Mouse (Mus musculus): ENCODE measurements around the gene Emg1.

The Emg1 gene

DNA sequence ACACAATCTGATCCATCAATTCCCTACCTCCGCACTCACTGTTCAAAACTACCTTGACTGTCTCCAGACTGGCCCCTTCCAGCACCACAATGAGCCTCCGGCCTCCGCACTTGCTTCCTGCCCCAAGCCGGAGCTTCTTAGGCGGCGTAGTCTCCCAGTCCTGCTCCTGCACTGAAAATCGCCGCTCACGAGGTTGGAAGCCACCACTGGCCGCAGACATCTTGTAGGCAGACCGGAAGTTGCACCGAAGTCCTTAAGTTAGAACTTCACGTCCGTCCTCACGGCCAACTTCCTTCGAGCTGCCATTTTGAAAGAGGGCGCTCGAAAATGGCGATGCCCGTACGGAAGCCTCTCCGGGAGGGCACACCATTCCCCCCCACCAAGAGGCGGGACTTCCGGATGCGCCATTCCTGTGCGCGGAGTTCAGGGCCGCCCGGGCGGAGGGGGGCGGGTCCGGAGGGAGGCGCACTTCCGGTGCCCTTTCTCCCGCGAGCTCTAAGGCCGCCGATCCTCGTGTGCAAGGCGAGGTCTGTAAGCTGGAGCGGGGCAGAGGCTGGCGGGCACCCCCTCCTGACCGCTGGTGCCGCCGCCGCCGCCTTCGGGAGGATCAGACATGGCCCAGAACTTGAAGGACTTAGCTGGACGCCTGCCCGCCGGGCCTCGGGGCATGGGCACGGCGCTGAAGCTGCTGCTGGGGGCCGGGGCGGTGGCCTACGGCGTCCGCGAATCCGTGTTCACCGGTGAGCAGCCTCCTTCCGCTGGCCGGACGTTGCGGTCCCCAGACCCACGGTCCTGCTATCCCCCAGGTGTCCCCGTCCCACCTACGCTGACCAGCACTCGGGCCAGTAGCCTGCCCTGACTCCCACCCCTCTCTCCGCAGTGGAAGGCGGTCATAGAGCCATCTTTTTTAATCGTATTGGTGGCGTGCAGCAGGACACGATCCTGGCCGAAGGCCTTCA lies at the start of gene Emg1, which contains the start of gene Phb2:
Gene Emg1, minus strand, starts transcription at position 355 of the 959 bp plus-strand sequence.
Gene Phb2, plus strand, starts transcription at position 513 of the 959 bp plus-strand sequence.
- peak; percentile 99 for DNase-seq (ENCODE audit: low read depth, low spot score)

DNA sequence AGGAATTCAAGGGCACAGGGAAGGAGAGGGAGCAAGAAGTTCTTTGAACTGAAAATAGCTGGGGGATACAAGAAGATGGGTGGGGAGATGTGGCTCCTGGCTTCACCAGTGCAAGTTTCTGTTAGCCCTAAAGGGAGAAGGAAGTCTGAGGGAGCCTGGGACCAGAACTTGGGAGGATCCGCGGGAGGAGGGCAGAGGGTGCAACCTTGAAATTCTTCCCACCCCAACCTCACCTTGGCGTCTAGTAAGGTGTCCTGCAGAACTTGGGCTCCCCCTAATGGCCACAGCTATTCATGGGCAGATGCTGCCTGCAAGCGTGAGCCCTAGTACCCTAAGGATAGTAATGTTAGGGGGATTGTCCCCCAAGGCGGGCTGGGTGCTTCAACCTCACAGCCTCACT lies 47.3 kb upstream of the Emg1 start:
- peak; percentile 93 for DNase-seq (ENCODE audit: low read depth, low spot score)

DNA sequence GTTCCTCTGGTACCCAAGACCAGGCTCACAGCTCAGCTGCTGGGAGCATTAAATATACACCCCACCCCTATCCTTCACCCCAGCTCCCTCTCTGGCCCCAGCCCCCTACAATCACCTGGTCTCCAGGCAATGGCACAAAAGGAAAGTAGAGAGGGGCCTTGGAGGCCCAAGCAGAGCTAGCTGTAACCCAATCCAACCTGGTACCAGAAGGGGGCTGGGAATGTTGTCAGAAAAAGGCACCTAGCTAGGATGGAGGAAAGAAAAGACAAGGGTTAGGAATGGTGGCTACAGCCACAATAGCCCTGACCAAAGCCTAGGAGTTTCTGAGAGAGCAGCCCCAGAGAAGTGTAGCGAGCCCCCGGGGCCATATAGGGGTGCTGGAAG lies 46.9 kb upstream of the Emg1 start:
- DNase-seq (ENCODE audit: low read depth, low spot score), result no peak

DNA sequence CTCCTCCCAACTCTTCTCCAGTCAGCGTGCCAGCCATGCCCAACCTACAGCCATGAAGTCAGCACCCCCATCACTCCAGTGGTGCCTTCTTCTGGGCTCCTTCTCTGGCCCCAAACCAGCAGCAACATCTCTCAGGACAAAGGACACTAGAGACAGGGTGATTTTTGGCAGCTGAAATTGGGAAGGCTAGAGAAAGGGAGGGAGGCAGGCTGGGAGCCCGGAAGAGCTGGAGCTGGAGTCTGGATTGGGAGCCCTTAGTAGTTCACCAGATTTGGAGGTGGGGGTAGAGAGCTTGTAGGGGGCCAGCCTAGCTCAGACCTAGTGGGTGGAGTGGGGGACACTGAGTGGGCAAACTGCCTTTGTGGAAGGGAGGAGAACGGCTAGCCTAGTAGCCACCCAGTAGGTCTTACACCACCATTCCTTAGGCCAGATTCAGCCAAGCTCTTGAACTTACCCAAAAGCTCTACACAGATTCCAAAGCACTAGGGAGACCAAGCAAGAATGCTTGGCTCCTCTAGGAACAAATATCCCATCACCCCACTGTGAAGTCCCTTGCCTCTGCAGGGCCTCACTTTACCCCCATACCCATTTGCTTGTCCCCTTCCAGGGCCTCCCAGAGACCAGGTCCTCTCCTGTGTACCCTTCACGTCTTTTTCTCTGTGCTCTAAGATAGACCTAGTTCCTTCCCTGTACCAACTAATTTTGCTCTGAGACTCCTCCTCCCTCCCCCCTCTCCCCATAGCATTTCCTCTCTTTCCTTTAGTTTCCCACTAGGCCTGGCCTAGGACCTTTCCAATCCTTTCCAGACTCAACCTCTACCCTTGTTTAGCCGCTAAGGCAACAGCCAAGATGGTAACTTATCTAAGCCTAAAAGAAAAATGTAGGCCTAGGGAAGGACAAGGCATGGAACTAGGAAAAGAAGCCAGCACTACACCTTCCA lies 46.2 kb upstream of the Emg1 start:
- DNase-seq (ENCODE audit: low read depth, low spot score), result no peak

DNA sequence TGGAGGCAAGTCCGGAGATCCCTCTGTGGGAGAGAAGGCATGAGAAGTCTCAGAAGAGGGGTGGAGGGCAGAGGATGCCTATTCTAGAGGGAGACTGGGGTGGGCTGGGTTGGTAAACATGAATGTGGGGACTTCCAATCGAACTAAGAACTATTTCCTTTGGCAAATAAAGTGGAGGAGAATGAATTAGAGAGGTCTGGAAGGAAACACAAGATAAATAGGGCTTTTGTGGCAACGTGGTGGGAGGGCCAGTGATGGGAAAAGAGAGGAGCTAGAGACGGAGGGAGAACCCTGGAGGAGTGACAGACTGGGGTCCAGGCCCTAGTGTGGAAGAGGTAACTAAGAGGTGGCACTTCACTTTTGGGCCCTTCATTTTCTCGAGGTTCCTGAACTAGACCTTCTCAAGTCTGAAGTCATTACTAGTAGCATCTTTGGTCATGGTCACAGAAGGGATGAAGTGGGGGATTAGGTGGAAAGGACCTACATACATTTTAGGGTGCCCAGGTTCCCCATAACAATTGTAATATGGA lies 45.4 kb upstream of the Emg1 start:
- no peak for DNase-seq (ENCODE audit: low read depth, low spot score)

DNA sequence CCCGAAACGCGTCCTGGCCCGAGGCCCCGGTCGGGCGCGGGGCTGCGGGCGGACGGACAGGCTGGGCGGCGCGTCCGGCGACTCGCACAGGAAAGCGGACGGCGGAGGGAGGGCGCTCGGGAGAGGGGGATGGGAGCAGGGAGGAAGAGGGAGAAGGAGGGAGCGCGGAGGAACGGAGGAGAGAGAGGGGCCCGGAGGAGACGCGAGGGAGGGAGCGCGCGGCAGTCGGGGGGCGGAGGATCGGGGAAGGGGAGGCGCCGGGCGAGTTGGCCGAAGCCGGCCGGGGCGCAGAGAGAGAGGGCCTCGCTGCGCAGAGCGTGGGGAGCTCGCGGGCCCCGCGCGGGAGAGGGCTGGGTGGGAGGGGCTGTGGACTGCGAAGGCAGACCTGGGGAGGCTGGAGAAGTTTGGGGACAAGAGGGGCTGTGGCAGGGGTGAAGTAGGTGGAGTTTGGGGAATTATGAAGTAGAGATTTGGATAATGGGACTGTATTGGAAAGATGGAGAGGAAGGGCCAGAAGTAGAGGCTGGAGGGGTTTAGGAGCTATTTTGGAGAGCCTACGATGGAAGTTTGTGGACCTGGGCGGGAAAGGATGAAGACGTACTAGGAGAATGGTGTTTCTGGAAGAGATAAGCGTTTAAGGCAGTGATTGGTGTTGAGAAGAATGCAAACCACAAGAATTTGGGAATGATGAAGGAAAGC lies 44.8 kb upstream of the Emg1 start:
- DNase-seq (ENCODE audit: low read depth, low spot score), result peak; percentile 75

DNA sequence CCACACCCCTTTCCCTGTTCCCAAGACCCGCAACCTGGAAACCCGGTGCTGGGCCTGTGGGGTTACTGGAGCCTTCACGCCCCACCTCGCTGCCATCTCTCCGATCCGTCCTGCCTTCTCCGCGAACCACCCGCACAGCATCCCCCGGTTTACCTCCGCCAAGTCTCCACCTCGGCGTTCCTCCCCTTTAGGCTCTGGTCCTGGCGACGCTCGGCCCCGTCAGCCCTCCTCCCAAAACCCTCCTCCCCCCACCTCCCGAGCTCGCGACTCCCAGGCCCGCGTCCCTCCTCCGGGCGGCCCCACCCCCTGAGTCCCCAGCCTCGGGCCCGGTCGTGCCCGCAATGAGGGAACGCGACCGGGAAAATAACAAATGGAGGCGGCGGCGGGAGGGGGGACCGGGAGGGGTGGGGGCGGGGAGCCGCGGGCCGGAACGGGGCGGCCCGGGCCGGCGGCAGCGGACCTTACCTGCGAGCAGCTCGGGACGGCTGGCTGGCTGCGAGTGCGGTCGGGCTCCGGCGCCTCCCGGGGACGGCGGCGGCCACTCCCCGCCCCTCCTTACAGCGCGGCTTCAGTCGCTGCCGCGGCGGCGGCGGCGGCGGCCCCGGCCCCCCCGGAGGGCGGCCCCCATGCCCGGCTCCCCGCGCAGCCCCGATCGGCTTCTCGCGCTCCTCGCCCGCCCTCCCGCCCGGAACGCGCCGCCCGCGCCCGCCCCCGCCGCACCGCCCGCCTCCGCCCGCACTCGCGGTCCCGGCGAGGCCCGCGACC lies 44.0 kb upstream of the Emg1 start, which contains the start of the genes Gm45234 and Atn1:
Gene Gm45234, minus strand, starts transcription at position 191 of the 765 bp plus-strand sequence.
Gene Atn1, minus strand, starts transcription at position 694 of the 765 bp plus-strand sequence.
- DNase-seq (ENCODE audit: low read depth, low spot score), result peak; percentile 88

DNA sequence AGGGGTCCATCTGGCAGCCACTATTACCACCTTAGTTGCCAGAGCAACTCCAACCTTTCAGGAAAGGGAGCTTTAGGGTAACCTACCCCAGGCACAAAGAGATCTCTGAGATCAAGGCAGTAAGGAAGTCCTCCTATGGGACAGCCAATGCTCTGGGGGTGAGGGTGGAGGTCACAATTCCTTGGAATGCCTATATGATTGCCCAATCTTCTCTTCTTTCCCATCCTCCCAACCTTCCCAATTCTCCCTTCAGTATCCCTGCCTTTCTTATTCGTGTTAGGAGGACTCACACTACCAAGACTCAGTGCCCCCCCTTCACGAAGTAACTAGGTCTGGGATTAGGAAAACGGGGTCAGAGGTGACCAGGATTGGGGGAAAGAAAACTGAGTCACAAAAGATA lies 43.3 kb upstream of the Emg1 start:
- no peak for DNase-seq (ENCODE audit: low read depth, low spot score)

DNA sequence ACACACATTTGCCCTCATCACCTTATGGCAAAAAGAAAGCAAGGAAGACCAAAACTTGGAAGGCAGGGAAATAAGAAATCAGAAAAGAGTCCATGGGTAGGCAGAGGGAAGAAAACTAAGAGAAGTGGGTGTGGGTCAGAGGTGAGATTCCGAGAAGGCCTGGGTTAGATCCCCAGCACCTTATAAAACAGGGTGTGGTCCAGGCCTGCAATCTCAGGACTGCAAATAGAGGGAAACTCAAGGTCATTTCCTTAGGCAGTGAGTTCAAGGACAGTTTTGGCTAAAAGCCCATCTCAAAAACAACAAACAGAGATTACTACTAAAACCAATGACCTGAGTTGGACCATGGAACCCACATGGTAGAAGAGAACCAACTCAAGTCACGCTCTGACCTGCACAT lies 41.9 kb upstream of the Emg1 start:
- peak; percentile 66 for DNase-seq (ENCODE audit: low read depth, low spot score)

DNA sequence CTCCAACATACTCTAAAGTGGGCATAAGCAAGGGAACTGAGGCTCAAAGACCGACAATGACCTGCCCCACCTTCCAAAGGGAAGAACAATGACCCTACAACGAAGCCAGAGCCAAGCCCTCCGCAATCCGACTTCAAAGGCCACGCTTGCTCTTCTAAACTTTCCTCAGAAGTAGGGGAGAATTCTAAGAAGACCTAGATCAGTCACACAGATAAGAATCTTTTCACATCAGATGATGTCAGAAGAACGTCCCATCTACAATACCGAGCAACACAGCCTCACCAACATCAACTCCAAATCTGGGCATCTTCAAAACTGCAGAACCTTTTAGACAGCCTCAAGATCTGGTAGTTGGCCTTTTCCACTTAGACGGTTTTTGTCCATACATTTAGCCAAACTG lies 38.4 kb upstream of the Emg1 start:
- no peak for DNase-seq (ENCODE audit: low read depth, low spot score)

DNA sequence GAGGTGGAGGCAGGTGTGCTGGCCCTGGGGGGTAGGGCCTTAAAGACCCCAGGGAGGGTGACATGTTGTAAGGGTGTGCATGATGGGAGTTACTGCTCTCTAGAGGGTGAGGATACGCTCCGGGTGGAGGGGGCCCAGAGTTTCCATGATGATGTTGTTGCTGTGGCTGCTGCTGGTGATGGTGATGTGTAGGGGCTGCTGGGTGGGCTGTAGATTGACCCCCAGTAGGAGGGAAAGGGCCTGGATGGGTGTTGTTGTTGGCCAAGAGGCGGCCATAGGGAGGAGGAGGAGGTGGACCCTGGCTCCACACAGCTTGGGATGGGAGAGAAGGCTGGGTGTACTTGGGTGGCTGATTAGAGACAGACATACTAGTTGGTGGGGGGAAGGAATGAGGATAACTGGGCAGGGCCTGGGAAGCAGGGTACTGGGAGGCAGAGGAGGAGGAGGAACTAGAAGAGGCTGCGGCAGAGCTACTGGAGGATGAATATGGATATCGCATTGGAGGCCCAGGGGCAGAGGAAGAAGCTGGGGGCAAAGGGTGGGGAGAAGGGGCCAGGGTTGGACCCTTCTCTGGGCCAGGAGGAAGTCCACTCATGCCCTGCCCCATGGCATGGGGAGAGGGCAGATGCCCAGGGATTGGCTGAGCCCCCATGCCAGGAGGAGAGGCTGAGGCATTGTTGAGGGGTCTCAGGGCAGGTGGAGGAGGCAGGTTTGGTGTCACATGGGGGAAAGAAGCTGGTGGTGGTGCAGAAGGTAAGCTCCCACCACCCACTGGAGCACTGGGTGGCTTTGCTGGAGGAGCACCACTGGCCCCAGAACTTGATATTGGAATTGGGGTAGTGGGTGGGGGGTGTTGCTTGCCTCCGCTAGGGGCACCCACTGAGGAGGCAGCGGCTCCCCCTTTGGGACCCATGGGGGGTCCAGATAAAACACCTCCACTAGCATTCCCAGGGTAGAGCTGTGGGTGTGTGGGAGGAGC lies 35.0 kb upstream of the Emg1 start:
- no peak for DNase-seq (ENCODE audit: low read depth, low spot score)

DNA sequence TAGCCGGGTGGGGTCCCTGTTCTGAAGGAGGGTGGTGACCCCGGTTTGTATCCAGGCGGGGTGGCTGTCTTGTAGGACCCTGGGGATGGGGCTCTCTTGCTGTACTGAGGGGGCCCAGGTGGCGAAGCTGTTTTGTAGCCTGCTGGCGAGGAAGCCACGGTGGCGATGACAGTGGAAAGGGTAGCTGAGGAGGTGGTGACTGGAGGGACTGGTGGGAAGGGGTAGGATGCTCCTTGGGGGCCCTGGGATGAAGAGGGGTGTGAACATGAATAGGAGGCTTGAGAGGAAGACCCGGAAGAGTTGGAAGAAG lies 34.3 kb upstream of the Emg1 start:
- no peak for DNase-seq (ENCODE audit: low read depth, low spot score)

DNA sequence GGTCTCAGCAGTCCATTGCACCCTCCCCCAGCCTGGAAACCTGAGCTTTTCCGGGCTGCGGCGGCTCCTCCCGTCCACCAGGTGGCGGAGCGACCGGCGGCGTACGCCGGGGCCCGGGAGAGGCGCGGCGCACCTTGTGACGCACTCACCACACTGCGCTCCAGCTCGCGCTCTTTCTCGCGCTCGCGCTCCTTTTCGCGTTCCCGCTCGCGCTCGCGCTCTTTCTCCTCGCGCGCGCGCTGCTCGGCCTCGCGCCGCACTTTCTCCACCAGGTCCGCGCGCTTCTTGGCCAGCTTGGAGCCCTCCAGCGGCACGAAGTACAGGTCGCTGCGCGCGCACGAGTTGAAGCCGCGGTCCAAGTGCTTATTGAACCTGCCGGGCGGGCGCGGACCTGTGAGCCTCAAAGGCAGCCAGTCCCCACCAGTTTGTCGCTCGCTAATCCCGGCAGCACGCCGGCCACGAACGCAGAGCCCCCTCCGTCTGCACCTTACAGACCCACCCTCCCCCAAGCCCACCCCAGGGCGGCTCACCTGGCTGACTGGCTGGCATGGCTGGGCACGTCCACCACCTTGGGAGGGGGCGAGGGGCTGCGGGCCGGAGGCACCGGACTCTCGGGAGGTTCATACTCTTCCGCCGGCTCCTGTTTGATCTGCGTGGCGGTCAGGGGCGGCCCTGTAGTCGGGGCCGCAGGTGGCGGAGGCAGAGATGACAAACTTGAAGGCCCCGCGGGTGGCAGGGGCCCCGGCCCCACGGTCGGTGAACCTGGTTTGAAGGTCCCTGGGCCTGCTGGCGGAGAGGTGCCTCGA lies 33.7 kb upstream of the Emg1 start:
- DNase-seq (ENCODE audit: low read depth, low spot score), result peak; percentile 99

DNA sequence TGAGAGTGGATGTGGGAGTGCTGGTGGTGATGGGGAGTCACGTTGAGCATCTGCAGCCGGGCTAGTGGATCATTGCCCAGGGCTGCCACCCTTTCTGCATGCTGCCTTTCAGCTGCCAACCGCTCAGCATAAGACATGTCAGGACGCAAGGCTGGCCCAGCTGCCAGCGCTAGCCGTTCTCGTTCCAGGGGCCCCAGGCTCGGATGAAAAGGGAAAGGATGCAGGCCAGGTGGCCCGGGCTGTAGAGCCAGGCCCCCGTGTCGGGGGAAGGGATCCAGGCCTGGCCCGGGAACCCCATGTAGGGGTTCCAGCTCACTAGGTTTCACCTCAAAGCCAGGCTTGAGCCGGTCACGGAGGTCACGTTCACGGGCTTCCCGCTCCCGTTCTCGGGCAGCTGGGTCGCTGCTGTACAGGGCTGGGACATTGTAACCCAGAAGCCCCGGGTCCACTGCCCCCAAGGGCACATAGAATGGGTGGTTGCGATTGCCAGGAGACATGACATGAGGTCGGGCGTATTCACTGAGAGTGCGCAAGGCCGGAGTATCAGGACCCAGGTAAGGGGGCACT lies 32.9 kb upstream of the Emg1 start:
- no peak for DNase-seq (ENCODE audit: low read depth, low spot score)

DNA sequence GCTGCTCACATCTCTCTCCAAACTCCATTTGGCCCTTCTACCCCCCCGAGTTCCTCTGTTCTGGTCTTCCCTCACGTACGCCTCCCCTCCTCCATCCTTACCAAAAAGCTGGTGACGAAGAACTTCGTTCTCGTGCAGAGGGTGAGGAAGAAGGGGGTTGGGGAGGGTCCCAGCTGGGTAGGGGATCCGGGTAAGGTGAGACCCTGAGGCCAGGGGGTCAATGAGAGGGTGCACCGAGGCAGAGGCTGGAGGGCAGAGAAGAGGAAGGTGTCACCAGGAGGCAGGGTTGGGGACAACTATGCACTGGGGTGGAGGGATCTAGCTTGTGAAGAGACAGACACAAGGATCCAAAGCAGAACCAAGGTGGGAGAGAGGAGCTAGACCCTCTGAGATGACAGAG lies 31.7 kb upstream of the Emg1 start:
- DNase-seq (ENCODE audit: low read depth, low spot score), result no peak

DNA sequence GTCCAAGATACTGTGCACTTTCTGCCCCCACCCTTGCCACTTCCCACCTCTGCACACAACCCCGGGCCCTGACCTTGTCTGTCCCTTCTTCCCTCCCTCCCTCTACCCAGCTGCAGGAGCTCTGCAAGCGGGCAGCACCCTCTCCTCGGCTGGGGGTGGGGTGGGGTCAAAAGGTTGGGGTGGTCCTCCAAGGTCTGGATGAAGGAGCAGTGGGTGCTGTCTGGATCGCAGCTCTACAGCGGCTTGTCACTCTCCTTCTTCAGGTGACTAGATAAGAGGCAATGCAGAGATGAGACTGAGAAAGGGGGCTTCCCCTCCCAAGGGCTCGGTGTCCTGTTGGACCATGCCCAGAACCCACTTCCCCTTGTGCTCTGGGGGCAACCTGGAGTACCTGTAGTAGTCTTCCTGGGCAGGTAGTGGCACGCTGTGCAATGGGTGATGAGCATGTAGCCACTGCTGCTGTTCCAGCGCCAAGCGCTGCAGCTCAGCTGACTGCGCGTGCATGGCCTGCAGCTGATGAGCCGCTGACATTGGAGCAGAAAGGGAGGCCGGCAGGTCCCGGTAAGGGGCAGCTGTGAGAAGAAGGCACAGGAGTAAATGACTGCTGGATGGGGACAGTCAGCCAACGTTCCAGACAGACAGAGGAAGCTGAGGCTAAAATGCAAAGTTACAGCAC lies 31.0 kb upstream of the Emg1 start:
- no peak for DNase-seq (ENCODE audit: low read depth, low spot score)

DNA sequence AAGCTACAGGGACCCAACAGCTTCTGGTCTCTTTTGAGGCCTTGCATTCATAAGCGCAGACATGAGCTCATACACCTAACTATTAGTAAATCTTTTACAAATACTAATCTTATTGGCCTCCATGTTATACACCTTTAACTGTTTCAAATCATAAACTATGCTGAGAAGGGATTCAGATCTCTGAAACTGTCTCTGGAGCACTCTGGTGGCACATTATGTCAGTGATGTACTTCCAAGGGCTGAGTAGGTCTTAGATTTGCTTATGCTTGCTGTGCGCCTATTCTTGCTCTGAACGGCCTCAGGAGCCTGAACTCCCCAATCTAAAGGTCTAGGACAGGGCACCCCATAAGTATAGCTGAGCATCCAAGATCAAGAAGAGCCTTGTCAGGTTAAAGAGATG lies 29.9 kb upstream of the Emg1 start:
- DNase-seq (ENCODE audit: low read depth, low spot score), result no peak
